Mouse (Mus musculus): ENCODE data around the gene Fcamr. TPM values are rescaled to one million over a fixed set of nuclear protein-coding genes. Genes with fewer than 3 reads are reported as not detected.

The Fcamr gene
- polyA plus RNA-seq, 1 experiment from 2014 or later = not detected

DNA sequence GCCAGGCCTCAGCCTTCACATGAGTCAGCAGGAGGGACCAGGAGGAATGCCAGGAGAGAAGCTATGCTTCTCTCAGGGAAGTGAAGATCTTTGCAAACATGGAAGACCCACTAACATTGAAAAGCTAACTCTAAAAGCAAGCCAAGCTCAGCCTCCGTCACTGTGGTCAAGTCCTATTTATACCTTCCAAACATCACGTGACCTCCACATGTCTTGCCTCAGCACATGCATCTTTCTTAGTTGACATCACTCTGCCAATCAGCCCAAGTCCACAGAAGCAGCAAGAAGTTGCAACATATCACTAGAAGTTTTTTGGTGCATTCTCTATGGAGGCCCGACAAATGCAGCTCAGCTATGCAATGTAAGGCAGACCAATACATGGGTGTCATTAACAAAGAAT, 20.8 kb upstream of the Fcamr start:
- no peaks in the 10 kb centered on the region for H3K36me3 ChIP-seq
- H3K4me2 ChIP-seq (replicated peaks) = no peak overlapping the region
- WGBS = 89% methylated on average over 3 of the region's 3 CpGs
- H3K4me1 ChIP-seq = no peaks in the 10 kb centered on the region
- no peak for ATAC-seq (ENCODE audit: low FRiP score, low read depth)
- no peak overlapping the region for H3K27ac ChIP-seq
- no peaks in the 10 kb centered on the region for H3K9me3 ChIP-seq
- no peaks in the 10 kb centered on the region for H3K27me3 ChIP-seq
- H3K4me3 ChIP-seq = no peak overlapping the region
- H3K9ac ChIP-seq = no peak overlapping the region

DNA sequence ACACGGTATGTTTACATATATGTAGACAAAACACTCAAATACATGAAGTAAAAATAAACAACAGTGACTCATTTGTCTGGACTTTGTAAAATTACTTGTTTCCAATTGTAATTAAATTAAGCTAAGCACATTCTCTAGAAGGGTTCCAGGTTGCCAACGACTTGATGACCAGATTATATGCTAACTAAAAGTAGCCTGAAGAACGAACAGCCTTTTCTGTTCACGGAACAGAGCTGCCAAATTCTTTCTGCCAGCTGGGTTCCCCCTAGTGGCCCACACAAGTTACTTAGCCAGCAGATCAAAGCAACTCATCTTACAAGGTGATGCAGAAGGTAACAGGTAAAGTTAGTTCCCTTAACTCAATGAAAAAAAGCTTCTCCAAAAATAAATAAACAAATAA, 16.6 kb upstream of the Fcamr start:
- no peak for ATAC-seq (ENCODE audit: low FRiP score, low read depth)
- no peaks in the 10 kb centered on the region for H3K9me3 ChIP-seq
- 25% methylated on average over 4 of the region's 4 CpGs for WGBS

DNA sequence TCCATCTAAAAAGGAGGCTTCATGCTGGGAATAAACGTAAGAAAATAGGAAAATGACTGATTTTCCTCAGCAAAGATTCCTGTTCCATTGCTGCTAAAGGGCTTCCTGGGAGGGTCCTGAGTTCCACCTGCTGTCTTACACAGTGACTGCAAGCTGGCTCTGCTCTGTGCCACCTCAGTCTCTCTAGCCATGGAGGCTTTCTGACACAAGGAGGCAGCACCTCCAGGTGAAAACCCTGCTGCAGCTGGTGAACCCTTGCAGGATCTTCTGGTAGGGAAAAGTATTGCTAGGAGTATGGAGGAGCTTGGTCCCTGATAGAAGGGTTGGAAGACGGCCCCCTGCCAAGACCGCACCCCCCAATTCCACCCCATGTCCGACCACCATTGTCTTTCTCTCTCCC, 13.7 kb upstream of the Fcamr start:
- H3K36me3 ChIP-seq = no peaks in the 10 kb centered on the region
- no peak overlapping the region for H3K4me3 ChIP-seq
- H3K9ac ChIP-seq = no peak overlapping the region
- WGBS = 44% methylated on average over 4 of the region's 4 CpGs
- no peak overlapping the region for H3K4me2 ChIP-seq (replicated peaks)
- H3K27ac ChIP-seq = no peak overlapping the region
- H3K4me1 ChIP-seq = no peaks in the 10 kb centered on the region
- H3K27me3 ChIP-seq = no peaks in the 10 kb centered on the region; the same call in 1 of the 2 replicates
- peaks cover 1% of the 10 kb centered on the region; the same call in 1 of the 2 replicates for H3K9me3 ChIP-seq
- ATAC-seq (ENCODE audit: low FRiP score, low read depth) = no peak

More for the DNA sequence above, 16.6 kb upstream of the Fcamr start:
- H3K4me3 ChIP-seq = no peak overlapping the region
- H3K36me3 ChIP-seq = no peaks in the 10 kb centered on the region
- no peaks in the 10 kb centered on the region for H3K4me1 ChIP-seq
- H3K27me3 ChIP-seq = no peaks in the 10 kb centered on the region; the same call in 1 of the 2 replicates
- H3K9ac ChIP-seq = no peak overlapping the region
- no peak overlapping the region for H3K27ac ChIP-seq
- no peak overlapping the region for H3K4me2 ChIP-seq (replicated peaks)

DNA sequence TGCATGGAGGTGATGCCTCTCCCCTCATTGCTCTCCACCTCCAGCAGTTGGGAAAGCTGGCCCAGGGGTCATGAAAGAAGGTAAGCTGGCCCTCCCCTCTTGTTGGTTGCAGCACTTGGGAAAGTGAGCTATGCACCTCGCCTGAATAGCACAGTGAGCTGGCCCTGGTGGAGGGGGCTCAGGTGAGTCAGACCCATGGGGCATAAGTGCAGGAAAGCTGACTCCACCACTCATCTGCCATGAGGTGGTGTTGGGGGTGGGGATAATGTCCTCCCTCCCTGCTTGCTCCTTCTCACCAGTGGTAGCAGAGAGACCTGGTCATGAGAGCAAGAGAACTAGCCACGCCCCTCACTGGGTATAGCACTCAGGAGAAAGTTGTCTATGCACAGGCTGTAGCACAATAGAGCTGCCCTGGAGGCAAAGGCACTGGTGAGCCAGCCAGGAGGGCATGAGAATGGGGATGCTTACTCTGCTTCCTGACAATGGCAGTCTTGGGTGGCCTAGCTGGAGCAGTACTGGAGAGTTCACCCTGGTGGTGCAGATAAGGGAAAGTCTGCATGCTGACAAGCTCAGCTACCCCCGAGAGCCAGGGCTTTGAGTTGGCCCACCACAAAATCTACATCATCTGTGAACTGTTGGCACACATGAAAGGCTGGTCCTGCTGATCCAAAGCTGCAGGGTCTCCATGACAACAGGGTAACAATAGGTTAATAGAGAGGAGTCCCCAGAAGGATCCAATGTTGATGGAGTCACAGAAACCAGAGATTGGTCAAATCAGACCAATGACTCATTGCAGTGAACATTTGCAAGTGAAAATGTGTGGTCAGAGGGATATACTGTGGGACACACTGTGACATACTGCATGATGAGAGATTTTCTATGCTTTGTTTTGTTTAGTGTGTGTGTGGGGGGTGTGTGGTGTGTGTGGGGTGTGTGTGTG, 10.9 kb upstream of the Fcamr start:
- H3K27me3 ChIP-seq = no peaks in the 10 kb centered on the region; the same call in 1 of the 2 replicates
- H3K9ac ChIP-seq = no peak overlapping the region
- H3K4me1 ChIP-seq = no peaks in the 10 kb centered on the region
- H3K4me3 ChIP-seq = no peak overlapping the region
- H3K9me3 ChIP-seq = peaks cover 3% of the 10 kb centered on the region; the same call in 1 of the 2 replicates
- no peak for ATAC-seq (ENCODE audit: low FRiP score, low read depth)
- no peak overlapping the region for H3K4me2 ChIP-seq (replicated peaks)
- WGBS = 58% methylated on average over 3 of the region's 3 CpGs
- no peaks in the 10 kb centered on the region for H3K36me3 ChIP-seq
- H3K27ac ChIP-seq = no peak overlapping the region

DNA sequence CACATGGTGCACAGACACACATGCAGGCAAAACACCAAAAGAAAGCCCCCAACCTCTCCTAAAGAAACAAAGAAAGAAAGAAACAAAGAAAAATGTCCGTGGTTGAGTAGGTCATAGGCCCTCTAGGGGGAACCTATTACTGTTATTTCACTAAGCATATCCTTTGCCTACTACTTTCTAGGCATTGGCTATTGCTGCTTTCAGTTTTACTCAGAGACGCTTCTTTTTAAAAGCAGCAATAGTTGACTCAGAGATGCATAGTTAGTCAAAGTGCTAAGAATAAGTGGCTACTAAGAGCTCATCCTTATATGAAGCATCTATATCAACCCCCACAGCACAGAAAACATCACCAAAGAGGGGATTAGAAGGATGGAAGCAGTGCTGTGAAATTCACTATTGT, 5.4 kb upstream of the Fcamr start:
- WGBS = 78% methylated on average over 2 of the region's 2 CpGs

DNA sequence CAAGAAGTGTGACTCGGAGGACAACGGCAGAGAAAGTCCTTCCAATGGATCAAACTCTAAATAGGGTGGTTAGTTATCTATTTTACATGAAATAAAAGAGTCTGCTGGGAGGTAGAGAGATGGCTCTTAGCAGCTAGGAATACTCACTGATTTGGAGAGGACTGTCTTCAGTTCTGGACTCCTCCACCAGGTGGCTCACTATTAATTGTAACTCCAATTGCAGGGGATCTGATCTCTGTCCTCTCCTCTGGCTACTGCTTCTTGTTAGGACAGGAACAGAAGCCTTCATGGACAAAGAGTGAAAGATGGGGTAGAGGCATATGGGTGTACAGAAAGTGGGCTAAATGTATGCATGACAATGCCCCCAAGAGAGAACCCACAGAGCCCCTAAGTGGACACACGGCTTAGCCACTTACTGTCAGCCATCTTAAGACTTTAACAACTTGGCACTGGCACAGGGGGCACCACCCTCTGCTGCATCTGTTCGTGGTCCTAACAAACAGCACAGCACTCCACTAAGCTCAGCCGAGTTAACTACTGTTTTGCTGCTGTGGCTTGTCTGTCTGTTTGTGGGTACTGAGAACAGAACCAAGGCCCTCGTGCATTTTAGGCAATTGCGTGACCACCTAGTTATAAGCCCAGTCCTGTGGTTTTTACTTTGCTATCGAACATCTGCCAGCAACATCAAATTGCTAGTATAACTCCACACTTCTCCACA, 3.6 kb upstream of the Fcamr start:
- no peaks in the 10 kb centered on the region for H3K27me3 ChIP-seq
- no peaks in the 10 kb centered on the region for H3K36me3 ChIP-seq
- WGBS = 75% methylated on average over 8 of the region's 8 CpGs
- no peak overlapping the region for H3K9ac ChIP-seq
- no peak for ATAC-seq (ENCODE audit: low FRiP score, low read depth)
- peaks cover under 1% of the 10 kb centered on the region; the same call in 1 of the 2 replicates for H3K9me3 ChIP-seq
- no peaks in the 10 kb centered on the region for H3K4me1 ChIP-seq
- no peak overlapping the region for H3K4me3 ChIP-seq
- H3K4me2 ChIP-seq (replicated peaks) = no peak overlapping the region
- no peak overlapping the region for H3K27ac ChIP-seq

More for the DNA sequence above, 5.4 kb upstream of the Fcamr start:
- H3K27ac ChIP-seq = no peak overlapping the region
- H3K36me3 ChIP-seq = no peaks in the 10 kb centered on the region
- H3K9ac ChIP-seq = no peak overlapping the region
- no peak for ATAC-seq (ENCODE audit: low FRiP score, low read depth)
- no peaks in the 10 kb centered on the region for H3K27me3 ChIP-seq
- H3K9me3 ChIP-seq = peaks cover 3% of the 10 kb centered on the region; the same call in 1 of the 2 replicates
- no peak overlapping the region for H3K4me3 ChIP-seq
- no peak overlapping the region for H3K4me2 ChIP-seq (replicated peaks)
- H3K4me1 ChIP-seq = no peaks in the 10 kb centered on the region

DNA sequence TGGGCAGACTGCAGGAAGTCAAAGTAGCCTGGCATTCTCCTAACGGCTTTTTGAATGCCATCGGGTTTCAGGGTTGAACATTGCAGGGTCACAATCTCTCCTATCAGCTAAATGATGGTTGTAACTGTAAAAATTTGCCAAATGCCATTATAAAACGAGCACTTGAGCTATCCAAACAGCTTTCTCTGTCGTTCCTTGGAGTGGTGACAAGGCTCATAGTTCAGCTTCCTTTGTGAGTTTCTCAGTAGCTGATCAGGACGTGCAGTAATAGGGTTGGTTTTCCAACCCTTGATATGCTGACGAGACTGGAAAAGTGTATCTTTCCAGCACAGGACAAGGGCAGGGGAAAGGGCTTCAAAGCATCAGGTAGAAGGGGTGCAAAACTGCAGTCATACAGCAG, 2.7 kb upstream of the Fcamr start:
- ATAC-seq (ENCODE audit: low FRiP score, low read depth) = no peak
- Histone ChIP-seq H3K4me3 (no peak overlapping the region), H3K9ac (no peak overlapping the region)

DNA sequence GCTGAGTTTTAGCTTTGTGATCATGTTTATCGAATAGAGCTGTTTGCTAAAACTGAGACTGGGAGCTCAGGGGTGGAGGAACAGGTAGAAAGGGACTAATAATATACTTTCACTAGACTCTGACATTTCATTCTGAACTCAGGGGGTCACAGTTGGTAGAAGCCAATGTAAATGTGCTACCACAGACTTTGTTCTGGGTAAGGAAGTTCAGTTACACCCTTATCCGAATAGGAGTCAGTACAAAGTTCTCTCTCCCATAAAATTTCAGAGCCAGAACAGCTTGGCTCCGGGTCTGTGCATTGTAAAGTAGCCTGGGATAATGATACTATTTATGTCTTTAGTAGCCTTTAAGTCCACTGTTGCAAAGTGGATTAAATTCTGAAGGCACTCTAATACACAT, 2.2 kb upstream of the Fcamr start:
- ATAC-seq (ENCODE audit: low FRiP score, low read depth) = no peak
- H3K4me2 ChIP-seq (replicated peaks) = no peak overlapping the region
- no peaks in the 10 kb centered on the region for H3K27me3 ChIP-seq
- H3K4me1 ChIP-seq = no peaks in the 10 kb centered on the region
- H3K9me3 ChIP-seq = no peaks in the 10 kb centered on the region
- H3K27ac ChIP-seq = no peak overlapping the region
- no peaks in the 10 kb centered on the region for H3K36me3 ChIP-seq
- no peak overlapping the region for H3K4me3 ChIP-seq
- 46% methylated on average over 3 of the region's 3 CpGs for WGBS
- no peak overlapping the region for H3K9ac ChIP-seq

More for the DNA sequence above, 2.7 kb upstream of the Fcamr start:
- WGBS = 56% methylated on average over 6 of the region's 6 CpGs
- Histone ChIP-seq H3K36me3 (no peaks in the 10 kb centered on the region), H3K27me3 (no peaks in the 10 kb centered on the region), H3K9me3 (no peaks in the 10 kb centered on the region), H3K4me1 (no peaks in the 10 kb centered on the region), H3K27ac (no peak overlapping the region), H3K4me2 (replicated peaks) (no peak overlapping the region)

DNA sequence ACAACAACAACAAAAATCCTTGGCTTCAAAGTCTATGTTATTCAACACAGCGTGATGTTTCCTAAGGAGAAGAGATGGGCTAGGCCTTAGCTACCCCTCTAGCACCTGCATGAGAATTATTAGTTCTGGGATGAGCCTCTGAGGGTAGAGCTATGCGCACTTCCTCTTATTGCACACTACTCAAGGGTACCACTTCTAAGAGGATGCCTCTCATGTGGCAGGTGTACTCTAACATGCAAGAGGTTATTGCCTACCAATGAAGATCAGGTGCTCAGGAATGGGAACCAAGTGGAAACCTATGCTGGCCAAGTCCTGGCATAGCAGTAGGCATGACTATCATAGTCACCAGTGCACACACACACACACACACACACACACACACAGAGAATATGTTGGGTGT, 1.3 kb upstream of the Fcamr start:
- ATAC-seq (ENCODE audit: low FRiP score, low read depth) = no peak
- H3K4me1 ChIP-seq = no peaks in the 10 kb centered on the region
- H3K27me3 ChIP-seq = no peaks in the 10 kb centered on the region
- no peaks in the 10 kb centered on the region for H3K36me3 ChIP-seq
- H3K9ac ChIP-seq = no peak overlapping the region
- H3K9me3 ChIP-seq = no peaks in the 10 kb centered on the region
- no peak overlapping the region for H3K4me3 ChIP-seq
- no peak overlapping the region for H3K4me2 ChIP-seq (replicated peaks)
- H3K27ac ChIP-seq = no peak overlapping the region
- WGBS = 84% methylated on average over 2 of the region's 2 CpGs

DNA sequence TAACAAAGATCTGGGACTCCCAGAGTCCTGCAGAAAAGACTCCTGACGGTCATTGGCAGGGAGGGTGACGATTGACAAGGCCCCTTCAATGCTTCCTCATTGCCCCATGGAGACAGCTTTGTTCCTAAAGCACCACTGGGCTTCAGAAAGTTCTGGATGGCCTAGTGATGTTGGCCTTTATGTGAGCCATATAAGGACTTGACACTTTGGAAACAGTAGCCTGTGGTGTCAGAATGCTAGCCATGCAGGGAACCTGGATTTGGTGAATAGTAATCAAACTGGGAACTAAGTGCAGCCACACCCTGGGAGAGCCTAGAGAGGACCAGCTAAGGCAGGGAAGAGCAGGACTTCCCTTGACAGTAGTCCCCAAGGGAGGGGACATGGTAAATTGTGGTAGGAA, 809 bp downstream of the Fcamr start:
- 72% methylated on average over 2 of the region's 2 CpGs for WGBS
- Histone ChIP-seq H3K9me3 (no peaks in the 10 kb centered on the region), H3K4me1 (no peaks in the 10 kb centered on the region), H3K27ac (no peak overlapping the region), H3K9ac (no peak overlapping the region), H3K36me3 (no peaks in the 10 kb centered on the region), H3K4me2 (replicated peaks) (no peak overlapping the region), H3K27me3 (no peaks in the 10 kb centered on the region), H3K4me3 (no peak overlapping the region)
- ATAC-seq (ENCODE audit: low FRiP score, low read depth) = no peak

DNA sequence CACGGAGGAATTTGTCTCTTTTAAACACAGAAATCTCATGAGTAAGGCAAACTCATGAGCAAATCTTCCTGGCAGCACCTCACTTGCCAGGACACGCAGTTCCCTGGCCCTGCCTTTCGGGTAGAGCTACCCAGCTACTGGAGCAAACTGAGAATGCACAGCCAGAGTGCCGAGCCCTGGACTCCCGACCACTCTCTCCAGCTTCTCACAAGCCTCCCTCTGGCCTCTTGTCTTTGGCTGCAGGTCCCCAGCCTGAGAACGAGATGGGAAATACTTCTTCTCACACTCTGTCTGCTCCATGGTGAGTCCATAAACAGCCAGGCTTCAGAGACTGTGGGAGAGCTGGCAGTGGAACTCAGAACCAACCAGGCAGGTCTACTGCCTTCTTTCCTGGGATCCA, 2.3 kb downstream of the Fcamr start:
- Histone ChIP-seq H3K36me3 (no peaks in the 10 kb centered on the region), H3K27me3 (no peaks in the 10 kb centered on the region), H3K4me1 (no peaks in the 10 kb centered on the region), H3K9me3 (no peaks in the 10 kb centered on the region), H3K4me2 (replicated peaks) (no peak overlapping the region), H3K9ac (no peak overlapping the region), H3K4me3 (no peak overlapping the region), H3K27ac (no peak overlapping the region)
- ATAC-seq (ENCODE audit: low FRiP score, low read depth) = no peak
- WGBS = 34% methylated on average over 6 of the region's 6 CpGs

DNA sequence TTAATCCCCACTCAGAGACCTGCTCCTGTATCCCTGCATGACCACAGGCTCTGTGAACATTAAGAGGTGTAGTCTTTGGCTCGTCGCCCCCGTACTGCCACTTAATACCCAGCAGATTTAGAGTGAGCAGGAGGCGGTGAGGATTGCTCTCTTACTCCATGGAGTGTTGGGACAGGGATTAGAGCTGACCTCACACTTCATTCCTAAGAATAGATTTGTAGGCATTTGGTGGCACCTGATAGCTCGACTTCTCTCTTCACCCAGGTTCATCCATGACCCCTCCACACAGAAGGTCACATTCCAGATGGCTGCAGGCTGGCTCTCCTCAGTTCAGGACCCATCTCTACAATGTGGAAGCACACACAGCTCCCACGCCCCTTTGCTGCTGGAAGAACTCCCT, 3.6 kb downstream of the Fcamr start:
- Histone ChIP-seq H3K9ac (no peak overlapping the region), H3K27ac (no peak overlapping the region), H3K9me3 (no peaks in the 10 kb centered on the region), H3K36me3 (no peaks in the 10 kb centered on the region), H3K4me2 (replicated peaks) (no peak overlapping the region), H3K27me3 (no peaks in the 10 kb centered on the region), H3K4me1 (no peaks in the 10 kb centered on the region), H3K4me3 (no peak overlapping the region)
- 55% methylated on average over 6 of the region's 6 CpGs for WGBS
- ATAC-seq (ENCODE audit: low FRiP score, low read depth) = no peak

Data from limb, embryonic 13.5 days (tissue).